Mouse (Mus musculus) hindbrain, embryonic 10.5 days (tissue): ENCODE results near the gene Sgip1. TPM values are rescaled to one million over a fixed set of nuclear protein-coding genes. Genes with fewer than 3 reads are reported as not detected.

ENCODE experiments used
- DNase-seq: peaks from one replicate; pipeline ENCODE4 v3.0.0-alpha.2; 2017; ENCODE audit warnings: low spot score
- H3K27ac ChIP-seq: fragments of 300-500 bp; sonication (generic); 2 replicates; pipeline ENCODE4 v1.5.1; 2016; ENCODE audit warnings: mild to moderate bottlenecking, moderate library complexity
- H3K27me3 ChIP-seq: fragments of 300-500 bp; sonication (generic); 2 replicates; pipeline ENCODE4 v1.6.1; 2016; ENCODE audit warnings: mild to moderate bottlenecking; ENCODE audit not compliant: poor library complexity, insufficient read depth, severe bottlenecking
- H3K36me3 ChIP-seq: fragments of 300-500 bp; sonication (generic); 2 replicates; pipeline ENCODE4 v1.6.1; 2016; ENCODE audit warnings: mild to moderate bottlenecking, moderate library complexity
- H3K4me1 ChIP-seq: fragments of 300-500 bp; sonication (generic); replicated peaks from 2 replicates; pipeline ENCODE4 v1.6.1; 2016; ENCODE audit warnings: mild to moderate bottlenecking
- H3K4me3 ChIP-seq: fragments of 300-500 bp; sonication (generic); 2 replicates; pipeline ENCODE4 v1.5.1; 2016; ENCODE audit warnings: mild to moderate bottlenecking, moderate library complexity
- H3K9me3 ChIP-seq: fragments of 300-500 bp; sonication (generic); 2 replicates; pipeline ENCODE4 v1.6.1; 2016; ENCODE audit warnings: mild to moderate bottlenecking, moderate library complexity
- WGBS: fragments of 180-500 bp; shearing (Covaris S2); methylation state at CpG from one replicate; pipeline ENCODE4 v1.1.7; 2016; 5-methylcytosine and 5-hydroxymethylcytosine counted together
- polyA plus RNA-seq: library from polyadenylated mRNA; unstranded; fragments of >200 nt; fragmentation: Nextera tagmentation; extraction: Ambion mirVana; gene quantifications from 2 replicates; pipeline ENCODE4 v1.2.1, GENCODE M21; 2016

Sgip1 gene
- polyA plus RNA-seq, 1 experiment from 2014 or later = 14.7 TPM

GRCm38 (mm10) chr4:102944325-102944724, 203.2 kb downstream of the Sgip1 start:
- peaks cover 6% of the 10 kb centered on the region; the same call in 1 of the 2 replicates for H3K4me1 ChIP-seq
- H3K9me3 ChIP-seq = no peaks in the 10 kb centered on the region
- no peak overlapping the region for H3K4me3 ChIP-seq
- H3K36me3 ChIP-seq = no peaks in the 10 kb centered on the region
- H3K27me3 ChIP-seq = no peaks in the 10 kb centered on the region
- no peak overlapping the region for H3K27ac ChIP-seq
- DNase-seq = no peak
- 80% methylated on average over 6 of the region's 6 CpGs for WGBS

- Histone ChIP-seq H3K36me3 (no peaks in the 10 kb centered on the region), H3K27me3 (no peaks in the 10 kb centered on the region), H3K4me3 (no peak overlapping the region), H3K27ac (no peak overlapping the region), H3K9me3 (no peaks in the 10 kb centered on the region), H3K4me1 (no peaks in the 10 kb centered on the region)
- DNase-seq = no peak
- 80% methylated on average over 2 of the region's 2 CpGs for WGBS
These were observed 211.4 kb downstream of the Sgip1 start for GRCm38 (mm10) chr4:102952476-102952875.

- Histone ChIP-seq H3K4me3 (no peak overlapping the region), H3K27ac (no peak overlapping the region), H3K4me1 (no peaks in the 10 kb centered on the region), H3K27me3 (no peaks in the 10 kb centered on the region), H3K9me3 (no peaks in the 10 kb centered on the region), H3K36me3 (no peaks in the 10 kb centered on the region)
- DNase-seq = no peak
- WGBS = 76% methylated on average over 17 of the region's 17 CpGs
These were observed 214.3 kb downstream of the Sgip1 start for GRCm38 (mm10) chr4:102955294-102955956.

- H3K4me1 ChIP-seq = no peaks in the 10 kb centered on the region
- H3K9me3 ChIP-seq = no peaks in the 10 kb centered on the region
- no peaks in the 10 kb centered on the region for H3K36me3 ChIP-seq
- no peak overlapping the region for H3K27ac ChIP-seq
- H3K27me3 ChIP-seq = no peaks in the 10 kb centered on the region
- WGBS = 82% methylated on average over 5 of the region's 5 CpGs
- DNase-seq = no peak
- no peak overlapping the region for H3K4me3 ChIP-seq
These were observed 218.3 kb downstream of the Sgip1 start for GRCm38 (mm10) chr4:102959409-102959808.

GRCm38 (mm10) chr4:102964174-102964573, 223.1 kb downstream of the Sgip1 start:
- WGBS = 76% methylated on average over 3 of the region's 3 CpGs
- no peaks in the 10 kb centered on the region for H3K27me3 ChIP-seq
- DNase-seq = no peak
- H3K4me3 ChIP-seq = no peak overlapping the region
- no peaks in the 10 kb centered on the region for H3K4me1 ChIP-seq
- no peak overlapping the region for H3K27ac ChIP-seq
- no peaks in the 10 kb centered on the region for H3K36me3 ChIP-seq
- no peaks in the 10 kb centered on the region for H3K9me3 ChIP-seq

- H3K36me3 ChIP-seq = no peaks in the 10 kb centered on the region
- H3K9me3 ChIP-seq = no peaks in the 10 kb centered on the region
- peaks cover 2% of the 10 kb centered on the region; the same call in 1 of the 2 replicates for H3K27me3 ChIP-seq
- H3K27ac ChIP-seq = no peak overlapping the region
- 86% methylated on average over 15 of the region's 15 CpGs for WGBS
- DNase-seq = no peak
- no peak overlapping the region for H3K4me3 ChIP-seq
- no peaks in the 10 kb centered on the region for H3K4me1 ChIP-seq
These were observed 226.7 kb downstream of the Sgip1 start for GRCm38 (mm10) chr4:102967811-102968210.

- WGBS = 88% methylated on average over 5 of the region's 5 CpGs
- no peaks in the 10 kb centered on the region for H3K4me1 ChIP-seq
These were observed 228.5 kb downstream of the Sgip1 start for GRCm38 (mm10) chr4:102969599-102969998.

GRCm38 (mm10) chr4:102971159-102971558, 230.1 kb downstream of the Sgip1 start:
- no peak overlapping the region for H3K27ac ChIP-seq
- H3K4me3 ChIP-seq = no peak overlapping the region
- peaks cover 3% of the 10 kb centered on the region for H3K4me1 ChIP-seq
- H3K27me3 ChIP-seq = peaks cover 8% of the 10 kb centered on the region
- DNase-seq = no peak
- no peaks in the 10 kb centered on the region for H3K9me3 ChIP-seq
- no peaks in the 10 kb centered on the region for H3K36me3 ChIP-seq
- WGBS = 75% methylated on average over 5 of the region's 5 CpGs

More at GRCm38 (mm10) chr4:102969599-102969998, 228.5 kb downstream of the Sgip1 start:
- Histone ChIP-seq H3K9me3 (no peaks in the 10 kb centered on the region), H3K36me3 (no peaks in the 10 kb centered on the region), H3K27ac (no peak overlapping the region), H3K4me3 (no peak overlapping the region), H3K27me3 (peaks cover 6% of the 10 kb centered on the region)
- DNase-seq = no peak

GRCm38 (mm10) chr4:102972071-102972470, 231.0 kb downstream of the Sgip1 start:
- H3K4me1 ChIP-seq = peaks cover 12% of the 10 kb centered on the region
- DNase-seq = no peak
- H3K27me3 ChIP-seq = peaks cover 13% of the 10 kb centered on the region
- no peaks in the 10 kb centered on the region for H3K9me3 ChIP-seq
- no peak overlapping the region for H3K4me3 ChIP-seq
- no peaks in the 10 kb centered on the region for H3K36me3 ChIP-seq
- H3K27ac ChIP-seq = no peak overlapping the region
- 83% methylated on average over 3 of the region's 3 CpGs for WGBS

- Histone ChIP-seq H3K4me3 (no peak overlapping the region), H3K36me3 (no peaks in the 10 kb centered on the region), H3K4me1 (peaks cover 27% of the 10 kb centered on the region), H3K9me3 (no peaks in the 10 kb centered on the region), H3K27ac (no peak overlapping the region), H3K27me3 (peaks cover 31% of the 10 kb centered on the region)
- WGBS = 64% methylated on average over 5 of the region's 5 CpGs
- no peak for DNase-seq
These were observed 233.1 kb downstream of the Sgip1 start for GRCm38 (mm10) chr4:102974172-102974571.

- Histone ChIP-seq H3K9me3 (no peaks in the 10 kb centered on the region), H3K36me3 (no peaks in the 10 kb centered on the region), H3K27ac (no peak overlapping the region), H3K4me1 (peaks cover 30% of the 10 kb centered on the region), H3K27me3 (peaks cover 39% of the 10 kb centered on the region), H3K4me3 (no peak overlapping the region)
- DNase-seq = peak; percentile 23
- 15% methylated on average over 12 of the region's 12 CpGs for WGBS
These were observed 235.5 kb downstream of the Sgip1 start for GRCm38 (mm10) chr4:102976290-102977275.

GRCm38 (mm10) chr4:102977778-102978321, 236.8 kb downstream of the Sgip1 start:
- peak overlapping the region; percentile 50 for H3K4me3 ChIP-seq
- DNase-seq = peak; percentile 23
- WGBS = 11% methylated on average over 16 of the region's 16 CpGs
- no peaks in the 10 kb centered on the region for H3K36me3 ChIP-seq
- peaks cover 37% of the 10 kb centered on the region for H3K27me3 ChIP-seq
- H3K4me1 ChIP-seq = peaks cover 30% of the 10 kb centered on the region
- no peak overlapping the region for H3K27ac ChIP-seq
- H3K9me3 ChIP-seq = no peaks in the 10 kb centered on the region

GRCm38 (mm10) chr4:102978440-102978839, 237.3 kb downstream of the Sgip1 start, which contains the start of gene Tctex1d1:
Tctex1d1 (plus strand) TSS chr4:102978606.
- Histone ChIP-seq H3K36me3 (no peaks in the 10 kb centered on the region), H3K4me3 (peak within 1 kb of the TSS; percentile 50), H3K4me1 (peaks cover 30% of the 10 kb centered on the region), H3K9me3 (no peaks in the 10 kb centered on the region), H3K27me3 (peaks cover 37% of the 10 kb centered on the region), H3K27ac (peak within 1 kb of the TSS; percentile 59; the same call in 1 of the 2 replicates)
- peak; percentile 32 for DNase-seq
- 1% methylated on average over 13 of the region's 13 CpGs for WGBS
